Mouse (Mus musculus) lung, adult 2 months (tissue): ENCODE data around the gene Epb41l3.

Experiments used
- CTCF ChIP-seq: fragments of 200-500 bp; IDR thresholded peaks from 2 replicates; pipeline ENCODE4 v1.5.1; 2011; ENCODE audit warnings: mild to moderate bottlenecking, low read length, control low read depth; ENCODE audit not compliant: insufficient read depth
- POLR2A ChIP-seq: fragments of 200-500 bp; IDR thresholded peaks from 2 replicates; pipeline ENCODE4 v1.6.1; 2011; ENCODE audit warnings: low read depth, mild to moderate bottlenecking, control low read depth, low read length, borderline replicate concordance; ENCODE audit errors: extremely low read depth

DNA sequence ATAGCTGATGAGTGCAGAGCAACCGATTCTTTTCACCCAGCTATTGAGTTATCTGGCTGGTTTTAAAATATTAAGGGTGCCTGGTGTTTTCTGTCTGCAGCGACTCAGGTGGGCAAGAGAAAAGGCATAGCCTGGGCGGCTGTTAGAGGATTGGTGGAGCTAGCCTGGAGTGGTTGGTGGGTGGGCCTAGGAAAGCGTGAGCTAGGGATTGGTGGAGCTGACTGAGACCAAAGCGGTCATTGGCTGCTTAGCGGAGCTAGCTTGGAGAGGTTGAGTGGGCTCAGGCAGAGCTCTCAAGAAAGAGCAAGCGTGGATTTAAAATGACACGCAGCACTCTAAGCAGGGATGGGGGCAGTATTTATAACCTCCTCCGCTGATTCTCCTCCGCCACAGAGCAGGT is 121.2 kb downstream of the Epb41l3 start:
- TF ChIP-seq POLR2A (no peak), CTCF (no peak)
